12 mouse cellular contexts compared by ENCODE assay signal in the genomic region with DNA sequence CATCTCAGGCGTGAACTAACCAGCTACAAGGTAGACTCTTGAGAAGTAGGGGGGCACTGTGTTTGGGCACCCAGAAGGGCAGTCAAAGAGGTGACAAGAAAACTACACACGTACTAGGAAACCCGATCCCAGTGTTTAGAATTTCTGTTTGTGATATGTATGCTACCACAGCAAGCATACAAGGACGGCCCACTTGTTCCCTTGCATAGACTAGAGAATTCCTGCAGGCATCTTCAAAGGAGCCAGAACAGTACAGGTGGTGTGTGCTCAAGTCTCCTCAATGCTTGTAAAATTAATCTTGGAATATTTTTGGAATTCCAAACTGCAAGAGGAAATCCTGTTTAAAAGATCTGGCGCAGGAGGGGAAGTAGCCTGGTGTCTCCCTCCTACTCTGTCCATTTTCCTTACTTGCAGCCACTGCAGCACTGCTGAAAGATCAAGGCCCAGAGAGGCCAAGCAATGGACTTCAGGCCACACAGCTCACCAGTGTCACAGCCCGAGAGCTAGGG.
DNase-seq lines count a peak whose midpoint lies in the region; ATAC-seq and TF ChIP-seq lines count a peak whose summit lies in the region.
"Had no signal": no experiment of that assay in that cellular context is flagged by ENCODE, and none has a peak within 500 bp of the region (broad histone marks: within the 10 kb centered on the region; RNA-seq: fewer than 3 reads in every experiment).

No protein-coding gene starts in this region.

- H3K9me3 ChIP-seq in embryonic facial prominence, embryonic 15.5 days (replicated peaks) = no peaks in the 10 kb centered on the region
- 0 out of 2 replicates have a peak, but pooled peaks cover 3% of the 10 kb centered on the region for H3K9me3 ChIP-seq in liver, postnatal 0 days (ENCODE audit: low read length)

- 49% methylated on average over 6 of the region's 6 CpGs for WGBS in embryonic facial prominence, embryonic 15.5 days
- WGBS in liver, postnatal 0 days (ENCODE audit: insufficient replicate concordance) = 34% methylated on average over 6 of the region's 6 CpGs

- H3K27me3 ChIP-seq in embryonic facial prominence, embryonic 15.5 days = no peaks in the 10 kb centered on the region
- no peaks in the 10 kb centered on the region for H3K27me3 ChIP-seq in liver, postnatal 0 days (ENCODE audit: insufficient read depth, low read length)
- H3K27me3 ChIP-seq: Patski had no signal

- DNase-seq in heart, adult 11 months = peak; percentile 91
- no peak for DNase-seq in heart, adult 8-10 months (ENCODE audit: low spot score)
- no peak for DNase-seq in layer of hippocampus, adult 2 months (ENCODE audit: low spot score in 2 of 2)
- no peak for DNase-seq in layer of hippocampus, postnatal 25 days (ENCODE audit: extremely low spot score in 1 of 2, low spot score in 1 of 2)
- no peak for DNase-seq in liver, postnatal 0 days
- no peak for DNase-seq in c-Kit-positive CD71-positive TER-119-positive erythroid progenitor cells, embryonic 14.5 days (ENCODE audit: low spot score)
- no peak for DNase-seq in urinary bladder, postnatal 10 days (ENCODE audit: low spot score)
- DNase-seq: cerebellum, adult 9-10 months; right cerebral cortex, postnatal 25 days; thymus, adult 18-20 months had no signal

- no peak overlapping the region; the same call in 1 of the 2 replicates for H3K4me3 ChIP-seq in layer of hippocampus, adult 2 months
- H3K4me3 ChIP-seq in embryonic facial prominence, embryonic 15.5 days (replicated peaks) = no peak overlapping the region
- no peak overlapping the region for H3K4me3 ChIP-seq in liver, postnatal 0 days (ENCODE audit: low read depth, low read length)

- peak overlapping the region; percentile 69; the same call in 1 of the 2 replicates for H3K27ac ChIP-seq in layer of hippocampus, adult 2 months
- no peak overlapping the region for H3K27ac ChIP-seq in embryonic facial prominence, embryonic 15.5 days (replicated peaks)
- no peak overlapping the region for H3K27ac ChIP-seq in liver, postnatal 0 days (ENCODE audit: low read depth)

- H3K4me2 ChIP-seq in embryonic facial prominence, embryonic 15.5 days (replicated peaks) = 0 out of 2 replicates have a peak overlapping the region, but pooled peaks have one; percentile 19
- peak overlapping the region; percentile 23 for H3K4me2 ChIP-seq in liver, postnatal 0 days (ENCODE audit: low read depth, low read length)

- ATAC-seq in embryonic facial prominence, embryonic 15.5 days (ENCODE audit: insufficient number of reproducible peaks, low FRiP score, low TSS enrichment, low read depth) = no peak
- no peak for ATAC-seq in liver, postnatal 0 days
- ATAC-seq: Patski had no signal

- no peaks in the 10 kb centered on the region for H3K36me3 ChIP-seq in embryonic facial prominence, embryonic 15.5 days
- H3K36me3 ChIP-seq in liver, postnatal 0 days (replicated peaks; ENCODE audit: insufficient read depth, low read length) = no peaks in the 10 kb centered on the region

- H3K9ac ChIP-seq in embryonic facial prominence, embryonic 15.5 days = no peak overlapping the region
- H3K9ac ChIP-seq in liver, postnatal 0 days (replicated peaks) = no peak overlapping the region

- no peak for TF ChIP-seq CTCF in layer of hippocampus, adult 2 months (conservative IDR thresholded peaks at IDR 0.05)
- no peak for TF ChIP-seq CTCF in liver, postnatal 0 days (IDR thresholded peaks at IDR 0.05; ENCODE audit: low read depth)

- TF ChIP-seq EP300 in liver, postnatal 0 days (IDR thresholded peaks at IDR 0.05; ENCODE audit: low read depth) = no peak

- H3K4me1 ChIP-seq in embryonic facial prominence, embryonic 15.5 days = peaks cover 17% of the 10 kb centered on the region
- H3K4me1 ChIP-seq in liver, postnatal 0 days (ENCODE audit: insufficient read depth) = peaks cover 13% of the 10 kb centered on the region
